Mouse (Mus musculus) myocyte (in vitro differentiated cells): ENCODE results near the gene Sema4a.

ENCODE experiments used
- MYOD1 ChIP-seq, 3 experiments: IDR thresholded peaks; one replicate each; pipeline ENCODE4 v1.6.1; 2011; ENCODE audit warnings: control low read depth in 2 of 3, low read depth in 2 of 3, mild to moderate bottlenecking in 2 of 3, moderate library complexity in 1 of 3; ENCODE audit not compliant: insufficient read length in 2 of 3, control insufficient read depth in 1 of 3
- POLR2A ChIP-seq: IDR thresholded peaks from one replicate; pipeline ENCODE4 v1.6.1; 2011; ENCODE audit warnings: low read depth, mild to moderate bottlenecking, control low read depth, moderate library complexity; ENCODE audit not compliant: insufficient read length
- USF1 ChIP-seq: IDR thresholded peaks from one replicate; pipeline ENCODE4 v1.6.1; 2011; ENCODE audit warnings: low read depth, mild to moderate bottlenecking, control low read depth, moderate library complexity

DNA sequence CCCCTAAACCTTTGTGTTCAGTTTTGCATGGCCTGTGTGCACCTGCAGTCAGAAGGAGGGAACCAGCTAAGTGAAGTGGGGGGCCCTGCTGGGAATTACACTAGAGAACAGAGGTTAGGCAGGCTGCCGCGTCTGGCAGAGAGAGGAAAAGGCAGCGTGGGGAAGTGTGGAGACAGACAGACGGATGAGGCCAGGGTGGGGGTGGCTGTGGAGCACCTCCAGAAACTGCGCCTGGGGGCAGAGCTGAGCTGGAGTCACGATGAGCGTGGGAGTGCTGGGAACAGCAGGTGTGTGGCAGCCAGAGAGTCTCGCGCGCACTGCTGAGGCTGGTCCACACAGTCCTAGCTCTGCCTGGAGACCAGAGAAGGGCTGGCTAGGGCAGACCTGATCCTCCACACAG is 25.5 kb downstream of the Sema4a start:
- TF ChIP-seq POLR2A = no peak
- TF ChIP-seq USF1 = no peak
- TF ChIP-seq MYOD1 (IDR thresholded peaks at IDR 0.05; ENCODE audit: control insufficient read depth in 1 of 3, insufficient read length in 2 of 3, low read depth in 2 of 3) = peak in 1 of 3 experiments; percentile 47
